Mouse (Mus musculus) neutrophil, adult 83 days (primary cell): ENCODE measurements around the gene Kctd8. TPM values are rescaled to one million over a fixed set of nuclear protein-coding genes. Genes with fewer than 3 reads are reported as not detected.

ENCODE experiments used
- total RNA-seq, 2 experiments: library from RNA; stranded (reverse); gene quantifications; one replicate each; pipeline ENCODE4 v1.2.4; 2023

Gene Kctd8
- not detected for total RNA-seq

GRCm38 (mm10) chr5:69340919-69341801 is at the start of gene Kctd8:
TSS of gene Kctd8 (minus strand) at chr5:69341679.

Other genes starting within 250 kb of the Kctd8 start
- not detected for gene Yipf7, start 201.0 kb upstream of the Kctd8 start, total RNA-seq
- 1 to 10 TPM; 8.3 to 8.8 TPM for gene Guf1, start 215.2 kb upstream of the Kctd8 start, total RNA-seq